Mouse (Mus musculus): ENCODE data around the gene Dap3.
"Not testable (repeated sequence)": the region's sequence is repeated elsewhere in the genome, so short reads cannot be mapped to it uniquely, and the experiment has no call there.

The Dap3 gene

DNA sequence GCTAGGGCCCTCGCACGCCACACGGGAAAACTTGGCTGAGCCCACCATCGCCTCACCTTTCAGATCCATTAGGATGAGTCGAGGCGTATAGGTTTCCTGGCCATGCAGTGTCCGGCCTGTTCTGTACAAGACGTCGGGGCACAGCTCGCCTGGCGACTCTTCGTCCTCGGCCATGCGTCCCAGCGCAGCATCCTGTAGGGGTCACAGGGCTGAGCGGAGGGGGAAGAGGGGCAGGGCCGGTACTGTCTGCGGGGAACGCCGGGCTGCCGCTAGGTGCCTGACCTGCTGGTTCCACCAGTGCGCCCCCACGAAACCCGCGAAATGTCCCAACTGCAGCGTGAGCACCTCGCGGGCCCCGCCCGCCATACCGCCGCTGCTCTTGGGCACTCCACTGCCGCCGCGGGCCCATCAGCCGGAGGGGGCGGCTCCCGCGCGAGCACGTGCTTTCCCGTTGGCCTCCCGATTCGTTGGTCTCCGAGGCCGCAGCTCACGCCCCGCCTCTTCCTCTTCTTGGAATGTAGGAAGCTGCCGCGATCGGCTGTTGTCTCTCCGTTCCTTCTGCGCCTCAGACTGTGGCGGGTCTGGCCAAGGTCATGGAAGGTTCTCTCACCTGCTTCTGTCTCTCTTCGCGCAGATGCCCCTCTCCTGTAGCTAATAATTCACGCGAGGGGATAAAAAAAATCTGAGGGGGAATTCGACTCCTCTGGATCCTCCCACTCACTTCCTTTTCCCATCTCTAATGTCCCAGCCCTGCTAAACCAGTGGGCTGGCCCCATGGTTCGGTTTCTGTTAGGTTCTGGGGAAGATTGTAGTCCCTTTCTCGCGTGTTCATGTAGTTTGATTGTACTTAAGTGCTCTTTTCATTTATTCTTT lies 37.2 kb downstream of the Dap3 start, which contains the start of gene Msto1:
Gene Msto1, minus strand, starts transcription at position 489 of the 873 bp plus-strand sequence.
- peak; percentile 94 to 98 for DNase-seq (ENCODE audit: inconsistent age in 2 of 2, low spot score in 1 of 2)

DNA sequence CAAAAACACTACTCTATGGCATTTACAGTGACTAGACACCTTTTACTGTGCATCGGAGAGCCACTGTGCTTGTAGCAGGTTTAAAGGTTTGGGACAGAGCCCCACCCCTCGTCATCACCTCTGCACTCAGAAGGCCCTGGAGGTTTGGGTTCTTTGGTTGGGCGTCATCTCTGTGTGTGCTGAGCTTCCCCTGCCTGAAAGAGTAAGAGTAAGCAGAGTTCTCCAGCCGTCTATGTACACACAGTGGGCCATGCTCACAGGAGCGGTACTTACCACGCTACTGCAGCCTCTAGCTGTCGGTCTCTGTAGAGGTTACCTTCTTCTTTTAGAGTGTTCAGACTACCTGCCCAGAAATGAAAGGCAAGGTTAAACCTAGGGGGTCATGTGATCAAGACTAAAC lies 38.4 kb downstream of the Dap3 start:
- DNase-seq (ENCODE audit: inconsistent age in 2 of 2, low spot score in 1 of 2), result no peak

DNA sequence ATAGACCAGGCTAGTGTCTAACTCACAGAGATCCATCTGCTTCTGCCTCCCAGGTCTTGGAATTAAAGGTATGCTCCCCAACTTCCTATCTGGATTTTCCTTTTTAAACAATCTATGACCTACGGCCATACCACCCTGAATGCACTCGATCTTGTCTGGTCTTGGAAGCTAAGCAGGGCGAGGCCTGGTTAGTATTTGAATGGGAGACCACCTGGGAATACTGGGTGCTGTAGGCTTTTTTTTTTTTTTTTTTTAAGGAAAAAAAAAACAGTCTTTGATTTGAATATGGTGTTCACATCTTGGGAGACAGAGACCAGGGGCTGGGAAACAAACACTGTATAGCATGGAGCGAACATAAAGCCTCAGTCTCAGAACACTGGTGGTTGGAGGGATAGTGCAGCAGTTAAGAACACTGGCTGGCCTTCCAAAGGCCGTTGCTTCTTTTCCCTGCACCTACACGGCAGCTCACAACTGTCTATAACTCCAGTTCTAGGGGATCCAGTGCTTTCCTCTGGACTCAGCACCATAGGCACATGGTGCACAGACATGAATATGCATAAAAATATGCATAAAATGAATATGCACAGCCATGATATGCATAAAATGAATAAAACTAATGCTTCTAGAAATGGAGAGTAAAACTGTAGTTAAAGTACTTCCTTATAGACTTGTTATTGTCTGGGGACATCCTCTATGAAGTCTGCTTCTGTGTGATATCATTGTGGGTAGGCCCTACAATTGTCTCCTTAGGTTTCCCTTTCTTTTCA lies 44.4 kb downstream of the Dap3 start:
- DNase-seq (ENCODE audit: inconsistent age in 2 of 2, low spot score in 1 of 2), result no peak

DNA sequence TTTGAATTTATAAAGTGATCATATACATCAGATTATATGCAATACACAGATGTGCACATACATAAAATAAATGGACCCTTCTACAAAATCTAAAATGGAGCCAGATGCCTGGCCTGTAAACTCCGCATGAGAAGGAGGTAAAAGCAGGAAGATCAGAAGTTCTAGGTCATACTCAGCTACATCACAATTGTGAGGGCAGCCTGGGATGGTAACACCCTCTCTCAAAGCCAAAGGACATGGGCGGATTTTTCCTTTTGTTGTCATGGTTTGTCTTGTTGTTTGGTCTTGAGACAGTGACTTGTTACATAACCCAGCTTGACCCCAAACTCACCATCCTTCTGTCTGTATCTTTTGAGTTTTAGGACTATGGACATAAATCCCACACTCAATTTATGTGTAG lies 45.2 kb downstream of the Dap3 start:
- no peak for DNase-seq (ENCODE audit: inconsistent age in 2 of 2, low spot score in 1 of 2)

DNA sequence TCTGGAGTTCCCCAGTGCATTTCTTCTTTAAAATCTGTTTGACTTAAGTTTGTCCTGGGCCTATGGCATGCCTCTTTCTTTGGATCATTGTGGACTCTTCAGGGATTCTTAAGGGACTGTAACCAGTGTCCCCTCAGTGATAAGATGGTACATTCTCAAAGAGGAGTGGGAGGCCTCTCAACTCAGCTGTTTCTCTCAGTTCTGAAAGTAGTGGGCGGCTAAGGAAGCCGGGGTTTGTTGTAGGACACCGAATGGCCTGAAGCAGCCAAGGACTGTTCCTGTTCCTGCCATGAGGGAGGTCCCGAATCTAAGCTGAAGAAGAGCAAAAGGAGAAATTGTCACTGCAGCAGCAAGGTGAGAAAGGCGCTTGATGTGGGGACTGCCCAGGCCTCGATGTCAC lies 45.8 kb downstream of the Dap3 start:
- DNase-seq (ENCODE audit: inconsistent age in 2 of 2, low spot score in 1 of 2), result peak in 1 of 2 experiments; percentile 17

DNA sequence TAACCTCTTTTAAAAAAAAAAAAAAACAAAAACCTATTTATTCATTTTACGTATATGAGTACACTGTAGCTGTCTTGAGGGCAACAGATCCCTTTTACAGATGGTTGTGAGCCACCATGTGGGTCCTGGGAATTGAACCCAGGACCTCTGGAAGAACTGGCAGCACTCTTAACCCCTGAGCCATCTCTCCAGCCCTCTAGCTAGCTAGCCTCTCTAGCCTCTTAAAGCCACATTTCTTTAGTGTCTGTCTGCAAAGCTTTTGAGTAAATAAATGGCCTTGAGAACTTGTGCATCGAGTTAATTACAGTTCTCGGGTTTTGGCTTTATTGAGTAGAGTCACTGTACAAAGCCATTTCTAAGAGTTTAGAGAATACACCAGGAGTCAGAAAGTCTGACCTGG lies 46.2 kb downstream of the Dap3 start:
- no peak for DNase-seq (ENCODE audit: inconsistent age in 2 of 2, low spot score in 1 of 2)

DNA sequence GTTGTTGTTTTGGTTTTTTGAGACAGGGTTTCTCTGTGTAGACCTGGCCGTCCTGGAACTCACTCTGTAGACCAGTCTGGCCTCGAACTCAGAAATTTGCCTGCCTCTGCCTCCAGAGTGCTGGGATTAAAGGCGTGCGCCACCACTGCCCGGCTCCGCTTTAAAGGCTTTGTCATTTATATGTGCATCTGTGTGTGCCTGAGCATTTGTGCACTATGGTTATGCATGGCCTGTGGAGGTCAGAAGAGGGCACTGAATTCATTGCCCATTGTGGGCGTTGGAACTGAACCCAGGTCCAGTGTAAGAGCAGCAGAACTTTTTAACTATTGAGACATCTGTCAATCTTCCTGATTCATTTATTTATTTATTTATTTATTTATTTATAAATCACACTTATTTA lies 58.0 kb downstream of the Dap3 start:
- DNase-seq (ENCODE audit: inconsistent age in 2 of 2, low spot score in 1 of 2), result not testable (repeated sequence)

DNA sequence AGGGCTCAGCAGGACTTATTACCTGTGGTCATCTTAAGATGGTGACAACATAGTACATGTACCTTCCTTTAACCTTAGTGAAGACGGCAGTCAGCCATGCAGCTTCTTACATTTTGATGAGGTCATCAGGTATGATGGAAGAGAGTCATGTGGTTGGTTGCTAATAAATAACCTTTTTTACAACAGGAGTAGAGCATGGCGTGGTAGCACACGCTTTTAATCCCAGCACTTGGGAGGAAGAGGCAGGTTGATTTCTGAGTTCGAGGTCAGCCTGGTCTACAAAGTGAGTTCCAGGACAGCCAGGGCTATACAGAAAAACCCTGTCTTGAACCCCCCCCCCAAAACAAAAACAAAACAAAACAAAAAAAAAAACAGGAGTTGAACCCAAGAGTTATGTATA lies 68.4 kb downstream of the Dap3 start:
- DNase-seq (ENCODE audit: inconsistent age in 2 of 2, low spot score in 1 of 2), result not testable (repeated sequence)

Data from adrenal gland, adult (tissue).